37 mouse cellular contexts compared by ENCODE assay signal in the genomic region with DNA sequence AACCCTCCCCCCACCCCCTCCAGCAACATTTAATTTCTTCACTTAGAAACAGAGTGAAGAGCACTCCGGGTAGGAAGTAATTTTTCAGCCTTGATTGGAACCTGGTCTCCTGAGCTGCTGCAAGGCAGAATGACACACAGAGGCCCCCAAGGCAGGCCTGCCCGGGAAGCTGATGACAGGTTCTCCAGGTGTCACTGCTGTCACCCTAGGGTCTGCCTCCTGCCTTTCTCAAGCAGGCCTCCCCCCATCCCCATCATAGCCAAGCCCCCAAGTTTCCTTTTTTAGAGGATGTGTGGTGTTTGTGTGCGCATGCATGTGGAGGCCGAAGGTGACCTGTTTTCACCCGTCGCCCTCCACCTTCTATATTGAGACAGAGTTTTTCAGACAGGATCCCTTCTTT. TPM values are rescaled to one million over a fixed set of nuclear protein-coding genes. Genes with fewer than 3 reads are reported as not detected.
"Had no signal": no experiment of that assay in that cellular context is flagged by ENCODE, and none has a peak within 500 bp of the region (broad histone marks: within the 10 kb centered on the region; RNA-seq: fewer than 3 reads in every experiment).

No protein-coding gene starts in this region.

- H3K27ac ChIP-seq: gastrocnemius, adult 2 months; heart, adult 2 months; hindbrain, embryonic 12.5 days; intestine, embryonic 15.5 days; layer of hippocampus, adult 2 months; liver, embryonic 13.5 days; liver, embryonic 15.5 days had no signal

- H3K9me3 ChIP-seq: hindbrain, embryonic 10.5 days; hindbrain, embryonic 12.5 days; intestine, embryonic 15.5 days; limb, embryonic 12.5 days; liver, embryonic 13.5 days; liver, embryonic 15.5 days had no signal

- H3K36me3 ChIP-seq: hindbrain, embryonic 10.5 days; hindbrain, embryonic 12.5 days; intestine, embryonic 15.5 days; limb, embryonic 12.5 days; liver, embryonic 13.5 days; liver, embryonic 15.5 days had no signal

- ATAC-seq: forebrain, embryonic 16.5 days; hindbrain, embryonic 16.5 days had no signal

- H3K9ac ChIP-seq: hindbrain, embryonic 12.5 days; intestine, embryonic 15.5 days; limb, embryonic 12.5 days; liver, embryonic 13.5 days; liver, embryonic 15.5 days had no signal

- H3K4me2 ChIP-seq: hindbrain, embryonic 12.5 days; intestine, embryonic 15.5 days; limb, embryonic 12.5 days; liver, embryonic 11.5 days; liver, embryonic 13.5 days; liver, embryonic 15.5 days had no signal

- H3K4me1 ChIP-seq: intestine, embryonic 15.5 days had no signal

- H3K4me3 ChIP-seq: gastrocnemius, adult 2 months; heart, adult 2 months; hindbrain, embryonic 10.5 days; hindbrain, embryonic 12.5 days; intestine, embryonic 15.5 days; layer of hippocampus, adult 2 months; limb, embryonic 12.5 days; liver, embryonic 13.5 days; liver, embryonic 15.5 days had no signal

- DNase-seq: gastrocnemius, adult 2 months; gastrocnemius, postnatal 10 days; gastrocnemius, postnatal 25 days; heart, adult 2 months; heart, postnatal 10 days; heart, postnatal 36 days; kidney, adult 18-20 months; kidney, adult 8-10 months; kidney, postnatal 10 days; kidney, postnatal 4 days; layer of hippocampus, adult 9-11 months; layer of hippocampus, postnatal 36 days; left cerebral cortex, postnatal 4 days; liver; liver, embryonic 13.5 days had no signal

- H3K27me3 ChIP-seq: hindbrain, embryonic 12.5 days; intestine, embryonic 15.5 days; limb, embryonic 12.5 days; liver, embryonic 13.5 days; liver, embryonic 15.5 days had no signal

RNA-seq across cellular contexts. Expression of a gene that starts 25.9 kb away (rescaled TPM):
- total RNA-seq: gastrocnemius, adult 2 months; gastrocnemius, postnatal 10 days; gastrocnemius, postnatal 25 days; gastrocnemius, postnatal 4 days; granulocyte monocyte progenitor cell, adult 5-6 weeks; heart, postnatal 10 days; heart, postnatal 36 days; layer of hippocampus, adult 2 months; layer of hippocampus, postnatal 14 days; layer of hippocampus, postnatal 36 days; left cerebral cortex, adult 18-20 months; left cerebral cortex, adult 8-10 months; left cerebral cortex, postnatal 10 days; left cerebral cortex, postnatal 25 days; left cerebral cortex, postnatal 4 days had no signal
- polyA plus RNA-seq: forebrain, embryonic 16.5 days; frontal cortex, adult 2 months; heart, adult 2 months; heart, embryonic 14.5 days; heart, embryonic 16.5 days; hindbrain, embryonic 10.5 days; hindbrain, embryonic 12.5 days; hindbrain, embryonic 16.5 days; inflammation-experienced regulatory T-cells, adult 6 months; intestine, embryonic 15.5 days; intestine, postnatal 0 days; kidney, embryonic 16.5 days; limb, embryonic 12.5 days; liver, embryonic 11.5 days; liver, embryonic 13.5 days; liver, embryonic 15.5 days had no signal

RNA-seq across cellular contexts. Expression of a gene that starts 54.7 kb away (rescaled TPM):
- total RNA-seq: granulocyte monocyte progenitor cell, adult 5-6 weeks had no signal
- polyA plus RNA-seq: inflammation-experienced regulatory T-cells, adult 6 months had no signal
